Mouse (Mus musculus) kidney, embryonic 16.5 days (tissue): ENCODE measurements around the gene Actl6a. TPM values are rescaled to one million over a fixed set of nuclear protein-coding genes. Genes with fewer than 3 reads are reported as not detected.
"Not testable (repeated sequence)": the region's sequence is repeated elsewhere in the genome, so short reads cannot be mapped to it uniquely, and the experiment has no call there.

Source experiments
- ATAC-seq: fragments of 200-750 bp; cut with Nextera tagmentation; 2 replicates; pipeline ENCODE4 v1.8.0; 2017; ENCODE audit warnings: moderate TSS enrichment; ENCODE audit not compliant: low FRiP score, low TSS enrichment
- H3K27ac ChIP-seq: fragments of 300-500 bp; sonication (generic); 2 replicates; pipeline ENCODE4 v1.5.1; 2014; ENCODE audit warnings: low read length
- H3K27me3 ChIP-seq: fragments of 300-500 bp; sonication (generic); 2 replicates; pipeline ENCODE4 v1.6.1; 2014; ENCODE audit warnings: low read length, control low read depth, mixed read lengths; ENCODE audit not compliant: insufficient read depth
- H3K36me3 ChIP-seq: fragments of 300-500 bp; sonication (generic); 2 replicates; pipeline ENCODE4 v1.6.1; 2014; ENCODE audit warnings: low read length, control low read depth, mixed read lengths; ENCODE audit not compliant: insufficient read depth
- H3K4me1 ChIP-seq: fragments of 300-500 bp; sonication (generic); 2 replicates; pipeline ENCODE4 v1.6.1; 2014; ENCODE audit warnings: low read length, control low read depth, mixed read lengths; ENCODE audit not compliant: insufficient read depth
- H3K4me2 ChIP-seq: fragments of 300-500 bp; sonication (generic); replicated peaks from 2 replicates; pipeline ENCODE4 v1.6.1; 2014; ENCODE audit warnings: low read depth, low read length
- H3K4me3 ChIP-seq: fragments of 300-500 bp; sonication (generic); 2 replicates; pipeline ENCODE4 v1.5.1; 2014; ENCODE audit warnings: mild to moderate bottlenecking, low read length
- H3K9ac ChIP-seq: fragments of 300-500 bp; sonication (generic); replicated peaks from 2 replicates; pipeline ENCODE4 v1.6.1; 2014; ENCODE audit warnings: low read length
- H3K9me3 ChIP-seq: fragments of 300-500 bp; sonication (generic); 2 replicates; pipeline ENCODE4 v1.6.1; 2016; ENCODE audit warnings: low read length, control low read depth
- WGBS: fragments of 180-500 bp; shearing (Covaris S2); extraction: QIAGEN DNeasy Blood & Tissue Kit; methylation state at CpG from one replicate; pipeline ENCODE4 v1.1.7; 2014; 5-methylcytosine and 5-hydroxymethylcytosine counted together
- polyA plus RNA-seq: library from polyadenylated mRNA; unstranded; fragments of >200 nt; fragmentation: Nextera tagmentation; extraction: Ambion mirVana; gene quantifications from 2 replicates; pipeline ENCODE4 v1.2.1, GENCODE M21; 2015

Actl6a gene
- polyA plus RNA-seq, 1 experiment from 2014 or later: 196 TPM

- under 1% methylated on average over 31 of the region's 31 CpGs for WGBS
- peak within 1 kb of the TSS; percentile 89 for H3K4me2 ChIP-seq
Measured at GRCm38 (mm10) chr3:32737172-32737655, 31.1 kb downstream of the Actl6a start, which contains the start of gene Mrpl47. Gene Mrpl47 (minus strand): TSS chr3:32737605.

GRCm38 (mm10) chr3:32738549-32738948, 32.5 kb downstream of the Actl6a start:
- 85% methylated on average over 5 of the region's 5 CpGs for WGBS
- Histone ChIP-seq H3K4me1 (peaks cover 23% of the 10 kb centered on the region), H3K4me2 (no peak overlapping the region), H3K4me3 (no peak overlapping the region), H3K27ac (no peak overlapping the region), H3K36me3 (peaks cover 3% of the 10 kb centered on the region; the same call in 1 of the 2 replicates), H3K27me3 (no peaks in the 10 kb centered on the region), H3K9me3 (no peaks in the 10 kb centered on the region), H3K9ac (no peak overlapping the region)
- no peak for ATAC-seq

More at GRCm38 (mm10) chr3:32737172-32737655, 31.1 kb downstream of the Actl6a start, which contains the start of gene Mrpl47:
- peak within 1 kb of the TSS; percentile 98 for H3K4me3 ChIP-seq
- H3K27ac ChIP-seq: peak within 1 kb of the TSS; percentile 82
- no peaks in the 10 kb centered on the region for H3K27me3 ChIP-seq
- peaks cover 14% of the 10 kb centered on the region for H3K36me3 ChIP-seq
- H3K9ac ChIP-seq: peak within 1 kb of the TSS; percentile 92
- peaks cover 23% of the 10 kb centered on the region for H3K4me1 ChIP-seq
- ATAC-seq: peak; percentile 73
- no peaks in the 10 kb centered on the region for H3K9me3 ChIP-seq

- no peak overlapping the region for H3K9ac ChIP-seq
- H3K27ac ChIP-seq: no peak overlapping the region
- no peak for ATAC-seq
- no peaks in the 10 kb centered on the region for H3K27me3 ChIP-seq
- H3K36me3 ChIP-seq: peaks cover 11% of the 10 kb centered on the region
- no peak overlapping the region for H3K4me2 ChIP-seq
- 64% methylated on average over 2 of the region's 2 CpGs for WGBS
- peaks cover 13% of the 10 kb centered on the region for H3K4me1 ChIP-seq
- H3K4me3 ChIP-seq: no peak overlapping the region
- no peaks in the 10 kb centered on the region for H3K9me3 ChIP-seq
Measured at GRCm38 (mm10) chr3:32742276-32742780, 36.2 kb downstream of the Actl6a start.

GRCm38 (mm10) chr3:32745001-32745400, 38.9 kb downstream of the Actl6a start:
- no peak overlapping the region for H3K4me2 ChIP-seq
- WGBS: 95% methylated on average over 6 of the region's 6 CpGs
- no peak overlapping the region for H3K9ac ChIP-seq
- no peaks in the 10 kb centered on the region for H3K4me1 ChIP-seq
- ATAC-seq: no peak
- H3K9me3 ChIP-seq: no peaks in the 10 kb centered on the region
- H3K36me3 ChIP-seq: peaks cover 31% of the 10 kb centered on the region
- no peak overlapping the region for H3K4me3 ChIP-seq
- H3K27me3 ChIP-seq: no peaks in the 10 kb centered on the region
- H3K27ac ChIP-seq: no peak overlapping the region

GRCm38 (mm10) chr3:32745426-32745825, 39.3 kb downstream of the Actl6a start:
- peaks cover 33% of the 10 kb centered on the region for H3K36me3 ChIP-seq
- H3K9me3 ChIP-seq, ATAC-seq, H3K4me2 ChIP-seq, H3K4me1 ChIP-seq, H3K27ac ChIP-seq, H3K27me3 ChIP-seq, H3K4me3 ChIP-seq, H3K9ac ChIP-seq: not testable (repeated sequence)

- H3K9ac ChIP-seq: no peak overlapping the region
- no peaks in the 10 kb centered on the region for H3K27me3 ChIP-seq
- no peak overlapping the region for H3K27ac ChIP-seq
- WGBS: 92% methylated on average over 9 of the region's 9 CpGs
- no peaks in the 10 kb centered on the region for H3K4me1 ChIP-seq
- ATAC-seq: no peak
- H3K4me3 ChIP-seq: no peak overlapping the region
- no peak overlapping the region for H3K4me2 ChIP-seq
- peaks cover 57% of the 10 kb centered on the region for H3K36me3 ChIP-seq
- H3K9me3 ChIP-seq: no peaks in the 10 kb centered on the region
Measured at GRCm38 (mm10) chr3:32748384-32748783, 42.3 kb downstream of the Actl6a start.

GRCm38 (mm10) chr3:32749820-32750579, 43.9 kb downstream of the Actl6a start:
- WGBS: 88% methylated on average over 4 of the region's 4 CpGs
- peaks cover 66% of the 10 kb centered on the region for H3K36me3 ChIP-seq
- no peak for ATAC-seq
- no peak overlapping the region for H3K4me3 ChIP-seq
- no peak overlapping the region for H3K27ac ChIP-seq
- H3K4me1 ChIP-seq: no peaks in the 10 kb centered on the region
- no peak overlapping the region for H3K4me2 ChIP-seq
- H3K27me3 ChIP-seq: no peaks in the 10 kb centered on the region
- no peak overlapping the region for H3K9ac ChIP-seq
- H3K9me3 ChIP-seq: no peaks in the 10 kb centered on the region

- Histone ChIP-seq H3K4me1 (no peaks in the 10 kb centered on the region), H3K4me3 (no peak overlapping the region), H3K9me3 (no peaks in the 10 kb centered on the region), H3K27me3 (no peaks in the 10 kb centered on the region), H3K4me2 (no peak overlapping the region), H3K36me3 (peaks cover 39% of the 10 kb centered on the region), H3K9ac (no peak overlapping the region), H3K27ac (no peak overlapping the region)
- no peak for ATAC-seq
- WGBS: 92% methylated on average over 3 of the region's 3 CpGs
Measured at GRCm38 (mm10) chr3:32754384-32754915, 48.4 kb downstream of the Actl6a start.

- H3K4me2 ChIP-seq: no peak overlapping the region
- no peaks in the 10 kb centered on the region for H3K4me1 ChIP-seq
- ATAC-seq: no peak
- no peak overlapping the region for H3K9ac ChIP-seq
- 0 out of 2 replicates have a peak, but pooled peaks cover 3% of the 10 kb centered on the region for H3K36me3 ChIP-seq
- no peaks in the 10 kb centered on the region for H3K9me3 ChIP-seq
- H3K27ac ChIP-seq: no peak overlapping the region
- no peaks in the 10 kb centered on the region for H3K27me3 ChIP-seq
- no peak overlapping the region for H3K4me3 ChIP-seq
- 74% methylated on average over 5 of the region's 5 CpGs for WGBS
Measured at GRCm38 (mm10) chr3:32759212-32759611, 53.1 kb downstream of the Actl6a start.

GRCm38 (mm10) chr3:32762962-32763361, 56.9 kb downstream of the Actl6a start:
- Histone ChIP-seq H3K27me3 (no peaks in the 10 kb centered on the region), H3K9ac (no peak overlapping the region), H3K27ac (no peak overlapping the region), H3K4me3 (no peak overlapping the region), H3K4me1 (no peaks in the 10 kb centered on the region), H3K36me3 (no peaks in the 10 kb centered on the region), H3K9me3 (no peaks in the 10 kb centered on the region), H3K4me2 (no peak overlapping the region)
- 63% methylated on average over 8 of the region's 8 CpGs for WGBS
- ATAC-seq: no peak
